Mouse (Mus musculus) NIH3T3 (cell line): ENCODE results near the gene Timd2.
"Not testable (repeated sequence)": the region's sequence is repeated elsewhere in the genome, so short reads cannot be mapped to it uniquely, and the experiment has no call there.

Experiments used
- DNase-seq: peaks from one replicate; pipeline ENCODE4 v3.0.0-alpha.2; 2012; ENCODE audit warnings: low read depth

Timd2 gene

GRCm38 (mm10) chr11:46706664-46707356 lies at the start of gene Timd2:
Timd2 (minus strand) TSS chr11:46707061.
- no peak for DNase-seq

- not testable (repeated sequence) for DNase-seq
Measured at GRCm38 (mm10) chr11:46755714-46756113, 48.9 kb upstream of the Timd2 start.

GRCm38 (mm10) chr11:46754669-46755068 lies 47.8 kb upstream of the Timd2 start:
- no peak for DNase-seq

- DNase-seq, result no peak
Measured at GRCm38 (mm10) chr11:46753662-46754061, 46.8 kb upstream of the Timd2 start.

GRCm38 (mm10) chr11:46747996-46748395 lies 41.1 kb upstream of the Timd2 start:
- no peak for DNase-seq

GRCm38 (mm10) chr11:46741716-46742115 lies 34.9 kb upstream of the Timd2 start:
- DNase-seq, result no peak

- no peak for DNase-seq
Measured at GRCm38 (mm10) chr11:46740886-46741285, 34.0 kb upstream of the Timd2 start.

GRCm38 (mm10) chr11:46739501-46739900 lies 32.6 kb upstream of the Timd2 start:
- DNase-seq, result no peak

GRCm38 (mm10) chr11:46735076-46735475 lies 28.2 kb upstream of the Timd2 start, which contains the start of gene Havcr1:
Havcr1 (plus strand) TSS chr11:46735080.
- not testable (repeated sequence) for DNase-seq

- no peak for DNase-seq
Measured at GRCm38 (mm10) chr11:46734617-46735016, 27.8 kb upstream of the Timd2 start.

- DNase-seq, result peak; percentile 24
Measured at GRCm38 (mm10) chr11:46733242-46733789, 26.5 kb upstream of the Timd2 start.

GRCm38 (mm10) chr11:46731541-46732070 lies 24.7 kb upstream of the Timd2 start:
- no peak for DNase-seq

- DNase-seq, result no peak
Measured at GRCm38 (mm10) chr11:46698830-46699229, 8.0 kb downstream of the Timd2 start.

- DNase-seq, result no peak
Measured at GRCm38 (mm10) chr11:46698278-46698655, 8.6 kb downstream of the Timd2 start.

GRCm38 (mm10) chr11:46697433-46698277 lies 9.2 kb downstream of the Timd2 start:
- DNase-seq, result no peak

- not testable (repeated sequence) for DNase-seq
Measured at GRCm38 (mm10) chr11:46695849-46696248, 11.0 kb downstream of the Timd2 start.

- no peak for DNase-seq
Measured at GRCm38 (mm10) chr11:46690136-46690535, 16.7 kb downstream of the Timd2 start.

- DNase-seq, result no peak
Measured at GRCm38 (mm10) chr11:46683723-46684122, 23.1 kb downstream of the Timd2 start.

- no peak for DNase-seq
Measured at GRCm38 (mm10) chr11:46682842-46683241, 24.0 kb downstream of the Timd2 start.

- no peak for DNase-seq
Measured at GRCm38 (mm10) chr11:46667938-46668337, 38.9 kb downstream of the Timd2 start.

GRCm38 (mm10) chr11:46667105-46667504 lies 39.8 kb downstream of the Timd2 start:
- no peak for DNase-seq
